Mouse (Mus musculus) heart, embryonic 14.5 days (tissue): ENCODE data around the gene Itga8. TPM values are rescaled to one million over a fixed set of nuclear protein-coding genes. Genes with fewer than 3 reads are reported as not detected.

Experiments used
- ATAC-seq: fragments of 200-750 bp; cut with Nextera tagmentation; 2 replicates; pipeline ENCODE4 v1.8.0; 2017; ENCODE audit warnings: low read depth, moderate TSS enrichment; ENCODE audit not compliant: insufficient number of reproducible peaks, insufficient read depth, low FRiP score
- H3K27ac ChIP-seq, 2 experiments: fragments of 200-500 bp in 1 of 2; fragments of 300-500 bp in 1 of 2; sonication (generic) in 1 of 2; replicated peaks in 1 of 2; 2 replicates each; pipeline ENCODE4 v1.5.1; 2012 to 2014; ENCODE audit warnings: low read depth in 2 of 2, low read length in 2 of 2, control low read depth in 1 of 2, mild to moderate bottlenecking in 1 of 2, mixed read lengths in 1 of 2; ENCODE audit not compliant: control insufficient read depth in 1 of 2, insufficient read depth in 1 of 2
- H3K27me3 ChIP-seq: fragments of 300-500 bp; sonication (generic); 2 replicates; pipeline ENCODE4 v1.6.1; 2014; ENCODE audit warnings: mild to moderate bottlenecking, low read length, control low read depth; ENCODE audit not compliant: control insufficient read depth, insufficient read depth
- H3K36me3 ChIP-seq: fragments of 300-500 bp; sonication (generic); 2 replicates; pipeline ENCODE4 v1.6.1; 2014; ENCODE audit warnings: mild to moderate bottlenecking, control low read depth, low read length, mixed read lengths; ENCODE audit not compliant: control insufficient read depth, insufficient read depth
- H3K4me1 ChIP-seq, 2 experiments: fragments of 200-500 bp in 1 of 2; fragments of 300-500 bp in 1 of 2; sonication (generic) in 1 of 2; 2 replicates each; pipeline ENCODE4 v1.6.1; 2012 to 2014; ENCODE audit warnings: low read length in 2 of 2, control low read depth in 1 of 2, mixed read lengths in 1 of 2; ENCODE audit not compliant: control insufficient read depth in 2 of 2, insufficient read depth in 2 of 2
- H3K4me2 ChIP-seq: fragments of 300-500 bp; sonication (generic); 2 replicates; pipeline ENCODE4 v1.6.1; 2014; ENCODE audit warnings: mild to moderate bottlenecking, low read length
- H3K4me3 ChIP-seq, 2 experiments: fragments of 200-500 bp in 1 of 2; fragments of 300-500 bp in 1 of 2; sonication (generic) in 1 of 2; 2 replicates each; pipeline ENCODE4 v1.5.1; 2012 to 2014; ENCODE audit warnings: low read length in 2 of 2, mild to moderate bottlenecking in 2 of 2, control low read depth in 1 of 2, low read depth in 1 of 2, moderate library complexity in 1 of 2; ENCODE audit not compliant: control insufficient read depth in 1 of 2, insufficient read depth in 1 of 2
- H3K9ac ChIP-seq: fragments of 300-500 bp; sonication (generic); 2 replicates; pipeline ENCODE4 v1.6.1; 2014; ENCODE audit warnings: mild to moderate bottlenecking, low read length
- H3K9me3 ChIP-seq: fragments of 300-500 bp; sonication (generic); 2 replicates; pipeline ENCODE4 v1.6.1; 2016; ENCODE audit warnings: low read length, control low read depth; ENCODE audit not compliant: control insufficient read depth
- WGBS: fragments of 180-500 bp; shearing (Covaris S2); extraction: QIAGEN DNeasy Blood & Tissue Kit; methylation state at CpG from one replicate; pipeline ENCODE4 v1.1.7; 2014; 5-methylcytosine and 5-hydroxymethylcytosine counted together
- polyA plus RNA-seq: library from polyadenylated mRNA; unstranded; fragments of >200 nt; fragmentation: Nextera tagmentation; extraction: Ambion mirVana; gene quantifications from 2 replicates; pipeline ENCODE4 v1.2.1, GENCODE M21; 2014

The Itga8 gene
- polyA plus RNA-seq, 1 experiment from 2014 or later, result 13.7 TPM

DNA sequence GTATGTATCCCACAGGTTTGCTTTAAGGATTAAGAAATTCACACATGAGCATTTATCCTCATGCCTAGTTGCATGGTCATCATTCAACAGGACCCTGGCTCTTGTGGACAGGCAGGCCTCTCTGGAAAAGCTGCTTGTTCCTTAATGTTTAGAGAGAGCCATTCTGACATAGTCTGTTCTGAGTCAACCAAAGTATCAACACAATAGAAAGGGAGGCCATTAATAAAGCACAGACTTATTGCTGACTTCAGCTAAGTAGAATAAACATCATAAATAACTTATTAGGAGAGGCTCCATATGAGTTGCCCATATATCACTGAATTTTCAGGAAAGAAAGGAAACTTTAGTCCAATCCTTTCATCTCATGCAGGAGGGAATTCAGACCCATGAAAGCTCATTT, 175.1 kb downstream of the Itga8 start:
- Histone ChIP-seq H3K27ac (no peak overlapping the region), H3K4me1 (no peaks in the 10 kb centered on the region), H3K36me3 (no peaks in the 10 kb centered on the region), H3K4me3 (no peak overlapping the region), H3K27me3 (no peaks in the 10 kb centered on the region), H3K9ac (no peak overlapping the region), H3K4me2 (no peak overlapping the region), H3K9me3 (no peaks in the 10 kb centered on the region)
- no peak for ATAC-seq

DNA sequence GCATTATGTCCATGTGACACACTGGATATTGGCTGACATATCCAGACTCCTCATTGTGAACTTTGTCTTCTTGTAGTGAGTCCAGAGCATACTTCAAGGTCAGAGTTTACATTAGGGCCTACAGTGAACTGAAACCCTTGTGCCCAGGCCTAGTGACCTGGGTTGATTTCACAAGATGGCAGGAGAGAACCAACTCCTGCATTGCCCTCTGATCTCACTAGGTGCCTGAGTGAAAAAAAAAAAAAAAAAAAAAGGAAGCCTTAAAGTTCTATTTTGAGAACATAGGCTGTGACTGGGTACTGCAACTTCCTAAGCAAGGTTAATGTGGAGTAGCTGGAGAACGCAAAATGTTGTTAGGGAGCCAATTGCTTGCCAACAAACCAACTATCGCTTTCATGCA, 186.2 kb downstream of the Itga8 start:
- Histone ChIP-seq H3K9ac (no peak overlapping the region), H3K27ac (no peak overlapping the region), H3K36me3 (no peaks in the 10 kb centered on the region), H3K27me3 (no peaks in the 10 kb centered on the region), H3K4me2 (no peak overlapping the region), H3K4me1 (peaks cover 0 to 3% of the 10 kb centered on the region in 2 experiments; a peak in 2 of 4 replicates), H3K9me3 (no peaks in the 10 kb centered on the region), H3K4me3 (no peak overlapping the region)
- no peak for ATAC-seq
- 34% methylated on average over 2 of the region's 2 CpGs for WGBS

DNA sequence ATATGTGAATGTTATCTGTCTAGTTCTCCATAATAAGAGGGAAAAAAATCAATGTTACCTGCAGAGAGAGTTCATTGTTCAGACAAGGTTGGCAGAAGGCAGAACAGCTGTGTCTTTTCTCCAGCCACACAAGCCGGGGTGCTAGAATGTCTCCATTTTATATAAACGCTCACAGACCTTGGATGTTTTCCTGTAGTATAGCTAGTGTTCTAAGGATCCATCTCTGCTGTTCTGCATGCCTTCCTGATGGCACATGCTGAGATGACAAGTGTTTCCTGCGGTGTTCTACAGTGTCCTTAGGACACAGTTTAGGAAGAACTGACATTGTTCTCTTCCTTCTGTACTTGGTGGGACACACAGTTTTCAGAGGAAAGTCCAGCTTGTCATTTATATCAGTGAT, 192.4 kb downstream of the Itga8 start:
- H3K4me3 ChIP-seq, result no peak overlapping the region
- H3K4me2 ChIP-seq, result no peak overlapping the region
- no peak overlapping the region for H3K27ac ChIP-seq
- no peaks in the 10 kb centered on the region for H3K27me3 ChIP-seq
- no peaks in the 10 kb centered on the region for H3K9me3 ChIP-seq
- peaks cover 4% of the 10 kb centered on the region; the same call in 1 of the 2 replicates for H3K36me3 ChIP-seq
- 67% methylated on average over 3 of the region's 3 CpGs for WGBS
- H3K9ac ChIP-seq, result no peak overlapping the region
- H3K4me1 ChIP-seq, result no peaks in the 10 kb centered on the region
- no peak for ATAC-seq

DNA sequence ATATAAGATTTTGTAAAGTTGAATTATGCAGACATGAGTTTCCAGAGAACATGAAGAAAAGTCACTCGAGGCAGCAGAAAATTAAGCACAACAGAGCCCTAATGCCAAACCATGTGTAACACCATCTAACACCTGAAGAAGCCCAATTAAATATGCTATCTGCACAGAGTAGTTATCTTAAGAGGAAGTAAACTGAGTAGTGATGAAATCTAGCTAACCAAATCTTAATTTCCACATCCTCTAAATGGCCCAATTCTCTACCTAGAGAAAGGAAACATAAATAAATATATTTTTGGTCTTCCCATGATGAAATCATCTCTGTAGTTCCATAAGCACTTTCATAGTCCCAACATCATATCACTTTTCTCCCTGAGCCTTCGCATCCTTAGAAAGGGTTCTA, 193.4 kb downstream of the Itga8 start:
- no peak for ATAC-seq
- Histone ChIP-seq H3K4me3 (no peak overlapping the region), H3K9ac (no peak overlapping the region), H3K4me2 (no peak overlapping the region), H3K36me3 (peaks cover 4% of the 10 kb centered on the region; the same call in 1 of the 2 replicates), H3K4me1 (no peaks in the 10 kb centered on the region), H3K9me3 (no peaks in the 10 kb centered on the region), H3K27ac (no peak overlapping the region), H3K27me3 (no peaks in the 10 kb centered on the region)
- 85% methylated on average over 2 of the region's 2 CpGs for WGBS

DNA sequence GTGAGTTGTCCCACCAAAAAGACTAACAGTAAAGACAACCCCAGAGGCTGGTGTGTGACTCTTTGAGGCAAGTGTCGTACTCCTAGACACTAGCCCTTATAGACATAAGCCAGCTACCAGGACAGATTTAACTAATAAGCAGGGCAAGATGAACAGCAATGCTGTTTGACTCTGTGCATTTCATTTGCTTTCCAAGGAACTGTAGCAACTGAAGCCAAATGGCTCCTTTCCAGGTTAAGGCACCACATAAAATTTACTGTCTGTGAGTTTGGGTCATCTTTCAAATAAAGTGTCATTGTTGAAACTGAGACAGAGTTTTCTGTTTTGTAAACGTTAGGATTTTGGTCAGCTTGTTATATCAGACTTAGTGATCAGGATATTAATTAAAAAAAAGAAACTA, 194.5 kb downstream of the Itga8 start:
- no peak overlapping the region for H3K9ac ChIP-seq
- no peak overlapping the region for H3K4me2 ChIP-seq
- H3K4me3 ChIP-seq, result no peak overlapping the region
- WGBS, result 64% methylated on average over 2 of the region's 2 CpGs
- H3K4me1 ChIP-seq, result no peaks in the 10 kb centered on the region
- H3K9me3 ChIP-seq, result no peaks in the 10 kb centered on the region
- H3K27me3 ChIP-seq, result no peaks in the 10 kb centered on the region
- peaks cover 4% of the 10 kb centered on the region; the same call in 1 of the 2 replicates for H3K36me3 ChIP-seq
- ATAC-seq, result no peak
- no peak overlapping the region for H3K27ac ChIP-seq

DNA sequence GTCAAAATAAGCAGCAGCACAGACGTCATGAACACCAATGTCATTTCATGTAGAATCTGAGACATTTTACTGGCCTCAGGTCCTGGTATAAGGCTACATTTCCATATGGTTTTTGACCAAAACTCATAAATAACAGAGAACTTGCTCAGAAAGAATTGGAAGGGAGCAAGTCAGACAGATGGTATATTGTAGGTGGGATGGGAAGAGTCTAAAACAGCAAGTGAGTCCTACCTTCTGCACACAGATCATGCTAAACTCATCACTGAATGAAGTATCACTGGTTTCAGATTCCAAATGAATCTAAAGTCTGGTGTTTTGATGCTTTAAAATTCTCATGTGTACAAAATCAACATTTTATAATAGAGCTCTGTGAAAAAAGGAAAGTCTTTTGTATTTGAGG, 198.5 kb downstream of the Itga8 start:
- Histone ChIP-seq H3K36me3 (no peaks in the 10 kb centered on the region), H3K4me3 (no peak overlapping the region), H3K27me3 (no peaks in the 10 kb centered on the region), H3K4me2 (no peak overlapping the region), H3K4me1 (no peaks in the 10 kb centered on the region), H3K9ac (no peak overlapping the region), H3K9me3 (no peaks in the 10 kb centered on the region), H3K27ac (no peak overlapping the region)
- ATAC-seq, result no peak
- 51% methylated on average over 1 of the region's 1 CpGs for WGBS

DNA sequence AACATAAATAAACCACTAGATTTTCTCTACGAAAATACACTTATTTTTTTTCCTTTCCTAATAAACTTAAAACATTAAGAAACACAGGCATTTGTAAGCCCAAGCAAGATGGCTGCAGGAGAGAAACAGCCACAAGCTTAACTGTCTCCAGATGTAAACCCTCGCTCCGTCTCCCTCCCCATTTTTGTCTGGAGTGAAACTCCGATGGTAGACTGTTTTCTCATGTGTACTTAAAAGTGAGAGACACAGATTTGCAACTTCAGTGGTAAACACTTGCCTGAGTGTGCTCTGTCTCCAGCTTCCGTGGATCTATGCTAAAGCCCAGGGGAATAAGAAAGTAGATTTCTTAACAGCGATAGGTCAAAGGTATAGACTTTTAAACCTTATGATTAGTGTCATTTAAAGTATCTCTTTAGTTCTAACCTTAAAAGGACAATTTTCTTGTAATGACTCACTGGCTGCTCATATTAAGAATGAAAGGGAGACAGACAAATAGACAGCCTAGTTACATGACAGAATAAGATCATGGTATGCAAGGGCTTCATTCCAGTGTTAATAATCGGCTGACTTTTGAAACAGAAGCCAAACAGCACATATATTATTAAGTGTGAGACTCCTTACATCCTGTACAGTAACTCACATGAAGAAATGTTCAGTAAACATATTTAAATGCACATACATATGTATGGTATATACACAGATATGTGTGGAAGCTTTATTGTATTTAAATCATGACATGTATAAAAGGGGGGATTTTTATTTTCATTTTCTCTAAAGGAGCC, 209.3 kb downstream of the Itga8 start:
- H3K27me3 ChIP-seq, result no peaks in the 10 kb centered on the region
- no peak overlapping the region for H3K9ac ChIP-seq
- no peak for ATAC-seq
- 72% methylated on average over 7 of the region's 7 CpGs for WGBS
- H3K9me3 ChIP-seq, result 0 out of 2 replicates have a peak, but pooled peaks cover 2% of the 10 kb centered on the region
- H3K27ac ChIP-seq, result no peak overlapping the region
- no peak overlapping the region for H3K4me2 ChIP-seq
- H3K4me1 ChIP-seq, result no peaks in the 10 kb centered on the region
- no peak overlapping the region for H3K4me3 ChIP-seq
- H3K36me3 ChIP-seq, result no peaks in the 10 kb centered on the region

DNA sequence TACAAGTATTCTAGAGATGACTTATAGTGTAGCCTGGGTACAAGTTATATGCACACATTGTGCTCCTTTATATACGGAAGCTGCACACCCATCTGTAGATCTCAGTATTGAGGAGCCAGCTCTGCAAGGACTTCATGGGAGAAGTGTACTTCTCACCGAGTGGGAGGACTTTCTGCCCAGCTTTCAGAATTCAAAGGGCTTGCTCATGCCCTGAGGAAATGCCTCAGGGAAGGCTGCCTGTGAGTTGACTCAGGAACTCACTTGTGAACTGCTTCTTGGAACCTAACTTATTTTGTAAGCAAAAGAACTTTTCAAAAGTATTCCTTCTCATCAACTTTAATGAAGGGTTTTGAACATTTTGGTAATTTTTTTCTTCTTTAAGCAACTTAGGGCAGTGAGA, 210.7 kb downstream of the Itga8 start:
- Histone ChIP-seq H3K27ac (no peak overlapping the region), H3K9ac (no peak overlapping the region), H3K4me3 (no peak overlapping the region), H3K9me3 (no peaks in the 10 kb centered on the region), H3K27me3 (no peaks in the 10 kb centered on the region), H3K4me1 (no peaks in the 10 kb centered on the region), H3K36me3 (no peaks in the 10 kb centered on the region), H3K4me2 (no peak overlapping the region)
- ATAC-seq, result no peak
- 64% methylated on average over 2 of the region's 2 CpGs for WGBS
